Mouse (Mus musculus) bone marrow macrophage, adult 2 months (primary cell): ENCODE data around the gene Pan2.

Experiments
- CTCF ChIP-seq: IDR thresholded peaks from 2 replicates; pipeline ENCODE4 v1.5.1; 2012; ENCODE audit warnings: low read depth, mild to moderate bottlenecking, low read length, moderate library complexity
- POLR2A ChIP-seq: IDR thresholded peaks from 2 replicates; pipeline ENCODE4 v1.6.1; 2012; ENCODE audit warnings: mild to moderate bottlenecking, low read depth, low read length, borderline replicate concordance

GRCm38 (mm10) chr10:128335582-128335981 lies 32.4 kb downstream of the Pan2 start:
- TF ChIP-seq CTCF (no peak), POLR2A (no peak)
